Mouse (Mus musculus): ENCODE data around the gene Rfx3. TPM values are rescaled to one million over a fixed set of nuclear protein-coding genes. Genes with fewer than 3 reads are reported as not detected.

The Rfx3 gene
- 34.1 TPM for total RNA-seq (2023)

GRCm38 (mm10) chr19:28010471-28011395, at the start of gene Rfx3:
Gene Rfx3, minus strand, starts transcription at chr19:28011166.

